Mouse (Mus musculus) thymus, adult 2 months (tissue): Measurements from ENCODE around the gene Ccdc134.

Experiments used
- CTCF ChIP-seq: fragments of 200-500 bp; IDR thresholded peaks from 2 replicates; pipeline ENCODE4 v1.5.1; 2012; ENCODE audit warnings: mild to moderate bottlenecking, control low read depth, low read length, moderate library complexity, borderline replicate concordance; ENCODE audit not compliant: control insufficient read depth, poor library complexity, insufficient read depth; ENCODE audit errors: extremely low read depth
- POLR2A ChIP-seq: fragments of 200-500 bp; IDR thresholded peaks from 2 replicates; pipeline ENCODE4 v1.6.1; 2012; ENCODE audit warnings: mild to moderate bottlenecking, low read length, control low read depth, moderate library complexity; ENCODE audit not compliant: control insufficient read depth, poor library complexity, insufficient read depth; ENCODE audit errors: extremely low read depth

GRCm38 (mm10) chr15:82183596-82183995 lies 55.9 kb downstream of the Ccdc134 start:
- TF ChIP-seq POLR2A (no peak), CTCF (no peak)
